Mouse (Mus musculus): Measurements from ENCODE around the gene Zbtb38.
"Not testable (repeated sequence)": the region's sequence is repeated elsewhere in the genome, so short reads cannot be mapped to it uniquely, and the experiment has no call there.

Gene Zbtb38

DNA sequence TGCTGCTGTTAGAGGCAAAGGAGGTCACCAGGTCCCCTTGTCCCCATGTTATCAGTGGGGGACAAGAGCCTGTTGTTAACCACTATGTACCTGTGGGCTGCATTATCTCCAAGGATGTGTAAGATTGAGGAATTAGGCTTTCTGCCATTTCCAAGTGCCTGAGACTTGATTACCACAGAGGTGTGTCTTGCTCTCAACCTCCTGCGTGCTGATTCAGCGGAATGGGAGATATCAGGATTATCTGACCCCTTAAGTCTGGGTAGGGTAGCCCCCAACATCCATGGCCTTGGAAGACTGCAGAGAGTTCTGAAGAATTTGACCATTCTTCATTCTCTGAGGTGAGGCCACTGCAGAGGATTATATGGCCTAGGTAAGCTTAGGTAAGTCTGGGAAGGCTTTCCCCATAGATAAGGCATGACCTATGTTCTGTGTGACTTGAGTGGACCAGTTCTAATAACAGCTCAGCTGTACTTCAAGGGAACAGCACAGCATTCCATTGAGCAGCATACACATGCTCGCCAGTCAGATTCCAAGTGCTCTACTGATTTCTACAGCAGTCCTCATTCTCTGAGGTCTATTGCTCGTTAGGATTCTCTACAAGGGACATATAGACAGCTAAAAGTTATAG is 68.4 kb downstream of the Zbtb38 start:
- no peak for DNase-seq

DNA sequence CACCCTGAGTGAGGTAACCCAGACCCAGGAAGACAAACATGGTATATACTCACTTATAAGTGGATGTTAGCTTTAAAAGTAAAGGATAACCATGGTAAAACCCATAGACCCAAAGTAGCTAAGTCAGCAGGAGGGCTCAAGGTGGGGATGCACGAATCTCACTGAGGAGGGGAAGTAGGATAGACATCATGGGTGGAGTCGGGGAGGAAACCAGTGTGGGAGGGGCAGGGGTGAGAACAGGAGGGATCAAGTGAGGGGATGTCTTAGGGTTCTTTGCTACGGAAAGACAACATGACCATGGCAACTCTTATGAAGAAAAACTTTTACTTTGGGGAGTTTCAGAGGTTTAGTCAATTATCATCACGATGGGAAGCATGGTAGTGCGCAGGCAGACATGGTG is 74.0 kb downstream of the Zbtb38 start:
- DNase-seq = no peak

DNA sequence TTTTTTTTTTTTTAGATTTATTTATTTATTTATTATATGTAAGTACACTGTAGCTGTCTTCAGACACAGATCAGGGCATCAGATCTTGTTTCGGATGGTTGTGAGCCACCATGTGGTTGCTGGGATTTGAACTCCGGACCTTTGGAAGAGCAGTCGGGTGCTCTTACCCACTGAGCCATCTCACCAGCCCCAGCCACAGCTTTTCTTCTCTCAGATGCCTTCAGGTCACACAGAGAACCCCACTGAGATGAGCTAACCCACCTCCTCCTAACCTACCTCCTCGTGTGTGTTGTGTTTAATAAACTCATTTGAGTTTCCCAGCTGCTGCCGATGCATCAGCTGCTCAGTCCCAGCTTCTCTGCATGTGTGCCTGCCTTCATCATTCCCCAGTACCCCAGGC is 74.9 kb downstream of the Zbtb38 start:
- not testable (repeated sequence) for DNase-seq

DNA sequence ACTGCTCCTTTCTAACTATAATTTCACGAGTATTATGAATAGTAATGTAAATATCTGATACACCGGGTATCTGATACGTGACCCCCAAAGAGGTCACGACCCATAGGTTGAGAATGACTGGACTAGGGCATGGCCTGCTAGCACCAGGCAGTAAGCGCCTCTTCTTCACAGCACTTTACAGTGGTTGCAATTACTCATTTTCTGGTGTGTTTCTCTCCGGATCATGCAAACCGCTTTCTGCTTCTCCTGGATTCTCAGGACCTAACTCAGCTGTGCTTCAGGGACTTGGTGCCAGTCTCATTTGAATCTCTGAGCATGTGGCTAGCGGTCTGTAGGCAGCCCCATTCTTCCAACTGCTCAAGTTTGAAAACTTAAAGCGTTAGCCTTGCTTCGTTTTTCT is 76.0 kb downstream of the Zbtb38 start:
- no peak for DNase-seq

DNA sequence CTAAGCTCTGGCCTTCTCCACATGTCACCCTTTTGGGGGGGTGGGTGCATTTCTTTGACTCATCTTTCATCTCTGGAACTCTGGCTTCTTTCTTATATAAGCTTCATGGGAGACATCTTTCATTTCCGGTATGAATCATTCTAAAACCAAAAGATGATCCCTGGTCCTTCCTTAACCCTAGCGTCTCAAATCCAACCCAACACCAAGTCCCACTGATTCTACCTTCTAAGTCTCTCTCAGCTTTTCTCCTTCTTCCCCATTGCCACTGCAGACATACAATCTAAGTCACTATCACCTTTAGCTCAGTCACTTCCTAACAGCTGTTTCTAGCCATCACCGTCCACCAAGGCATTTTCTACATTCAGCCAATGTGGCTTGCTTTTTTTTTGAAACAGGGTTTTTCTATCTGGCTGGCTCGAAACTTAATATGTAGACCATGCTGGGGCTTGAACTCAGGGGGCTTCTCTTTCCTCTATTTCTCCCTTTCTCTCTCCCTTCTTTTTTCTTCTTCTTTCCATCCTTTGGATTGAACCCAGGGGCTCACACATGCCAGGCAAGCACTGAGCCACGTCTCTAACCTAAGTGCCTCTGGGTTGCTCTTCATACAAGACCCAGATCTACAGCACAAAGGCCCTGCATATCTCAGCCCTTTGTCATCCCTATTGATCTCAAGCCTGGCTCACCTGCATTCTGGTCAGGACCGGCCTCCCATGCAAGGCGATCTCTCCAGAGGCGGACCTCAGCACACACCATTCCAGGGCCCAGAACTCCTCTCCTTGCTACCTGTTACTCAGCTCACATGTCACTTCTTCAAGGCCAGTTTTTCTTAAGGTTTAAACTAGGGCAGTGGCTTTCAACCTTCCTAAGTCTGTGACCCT is 76.6 kb downstream of the Zbtb38 start:
- no peak for DNase-seq

DNA sequence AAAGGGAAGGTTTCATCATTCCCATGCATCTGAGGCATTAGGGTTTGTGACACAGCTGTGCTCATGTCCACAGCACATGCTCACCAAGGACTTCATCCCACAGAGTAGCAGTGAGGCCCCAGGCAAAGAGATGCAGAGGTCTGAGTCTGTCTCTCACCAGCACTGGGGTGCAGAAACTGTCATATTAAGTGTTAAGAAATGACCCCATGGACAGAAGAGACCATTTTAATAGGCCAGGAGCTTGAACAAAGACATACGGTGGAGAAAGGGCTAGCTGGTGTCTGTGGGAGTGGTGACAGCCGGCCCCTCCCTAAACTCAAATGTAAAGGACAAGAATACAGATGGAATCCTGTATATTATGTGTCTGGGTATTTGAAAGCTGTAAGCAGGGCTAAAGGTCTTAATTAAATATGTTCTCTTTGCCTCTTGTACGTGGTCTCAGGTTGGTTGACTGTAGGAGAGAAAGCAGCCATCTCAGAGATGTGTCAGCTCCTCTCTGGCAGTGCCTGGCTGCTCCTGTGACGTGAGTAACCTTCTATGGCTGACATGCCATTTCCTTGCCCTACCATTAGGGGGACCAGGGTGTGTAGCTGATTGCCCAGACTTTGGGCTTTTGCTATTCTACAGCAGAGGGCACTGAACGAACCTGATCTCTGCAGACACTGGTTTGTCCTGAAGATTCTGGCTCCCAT is 77.4 kb downstream of the Zbtb38 start:
- DNase-seq = peak; percentile 45 to 51

DNA sequence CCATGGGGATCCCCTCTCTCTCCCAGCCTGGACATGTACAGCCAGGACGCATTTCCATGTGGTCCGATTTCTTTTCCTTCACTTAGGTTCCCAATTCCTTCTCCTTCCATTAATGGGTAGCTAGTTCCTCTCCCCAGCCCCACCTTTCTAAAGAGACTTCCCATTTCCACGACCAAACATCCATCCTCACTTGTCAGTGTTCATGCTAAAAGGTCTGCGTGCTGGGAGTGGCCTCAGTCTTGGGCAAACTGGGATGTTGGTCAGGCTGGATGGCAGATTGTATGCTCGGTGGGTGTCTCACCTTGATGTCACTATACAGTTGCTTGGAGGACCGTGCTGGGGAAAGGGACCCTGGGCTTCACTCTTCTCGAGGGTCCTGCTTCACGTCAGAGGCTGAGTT is 78.3 kb downstream of the Zbtb38 start:
- no peak for DNase-seq

DNA sequence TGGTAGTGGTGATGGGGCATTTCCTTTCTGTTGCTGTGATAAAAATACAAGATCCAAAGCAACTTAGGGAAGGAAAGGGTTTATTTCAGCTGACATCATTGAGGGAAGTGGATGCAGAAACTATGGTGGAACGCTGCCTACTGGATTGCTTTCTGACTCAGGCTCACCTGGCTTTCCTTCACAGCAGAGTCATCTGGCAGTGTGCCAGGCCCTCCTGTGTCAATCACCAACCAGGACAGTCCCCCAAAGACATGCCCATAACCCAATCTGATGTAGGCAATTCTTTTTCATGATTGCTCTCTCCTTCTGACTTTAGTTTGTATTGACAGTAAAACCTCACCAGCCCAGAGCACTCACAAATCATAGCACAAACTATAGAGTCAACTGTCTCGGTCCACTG is 80.2 kb downstream of the Zbtb38 start:
- no peak for DNase-seq

DNA sequence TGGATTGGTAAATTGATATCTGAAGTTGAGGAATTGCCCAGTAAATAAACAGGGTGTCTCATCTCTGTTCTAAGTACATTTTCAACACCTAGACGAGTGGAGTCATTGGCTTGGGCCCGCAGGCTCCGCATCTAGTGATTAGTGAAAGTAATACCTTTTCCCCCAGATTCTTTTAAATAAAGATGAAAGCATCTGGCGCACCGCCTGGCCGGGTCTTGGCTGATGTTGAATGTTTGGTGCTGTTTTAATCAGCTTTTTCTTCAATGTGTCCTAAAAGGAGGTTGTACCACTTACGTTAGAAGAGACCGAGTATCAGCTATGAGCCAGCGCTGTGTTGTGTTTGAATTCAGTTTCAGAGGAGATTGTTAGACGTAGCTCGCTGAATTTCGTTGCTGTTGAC is 81.4 kb downstream of the Zbtb38 start:
- DNase-seq = no peak

DNA sequence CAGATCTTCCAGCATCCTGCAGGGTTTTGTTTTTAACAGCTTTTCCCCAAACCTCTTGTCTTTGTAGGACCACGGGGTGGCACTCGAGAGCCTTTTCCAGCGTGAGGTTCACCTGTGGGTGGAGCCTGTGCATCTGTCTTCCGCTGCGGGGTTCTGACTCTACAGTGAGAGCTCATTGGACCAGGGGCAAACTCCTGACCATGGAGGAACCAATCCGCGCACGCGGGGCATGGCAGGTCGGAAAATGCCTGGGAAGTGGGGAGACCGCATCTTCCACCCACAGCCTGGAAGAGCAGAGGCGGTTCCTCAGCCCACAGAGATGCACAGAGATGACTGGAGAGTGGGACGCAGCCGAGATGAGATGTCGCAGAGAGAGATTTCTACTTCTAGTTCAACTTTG is 82.8 kb downstream of the Zbtb38 start:
- DNase-seq = peak; percentile 97 to 98

DNA sequence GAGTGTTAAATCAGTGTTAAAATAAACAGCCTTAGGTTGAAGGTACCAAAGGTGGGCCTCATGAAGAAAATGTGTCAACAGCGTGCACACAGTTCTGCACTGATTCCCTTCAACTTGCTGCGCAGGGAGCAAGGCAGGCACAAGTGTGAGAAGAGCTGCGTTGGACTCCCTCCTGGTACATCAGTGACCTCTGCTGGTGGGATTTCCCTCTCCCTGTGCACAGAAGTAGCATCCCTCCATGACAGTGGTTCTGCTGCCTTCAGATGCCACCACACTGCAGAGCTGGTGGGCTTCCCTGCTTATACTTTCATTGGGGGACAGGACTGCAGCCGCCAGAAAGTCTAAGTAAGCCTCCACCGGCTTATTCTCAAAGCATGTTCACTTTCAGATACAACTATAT is 84.0 kb downstream of the Zbtb38 start:
- DNase-seq = peak; percentile 75

DNA sequence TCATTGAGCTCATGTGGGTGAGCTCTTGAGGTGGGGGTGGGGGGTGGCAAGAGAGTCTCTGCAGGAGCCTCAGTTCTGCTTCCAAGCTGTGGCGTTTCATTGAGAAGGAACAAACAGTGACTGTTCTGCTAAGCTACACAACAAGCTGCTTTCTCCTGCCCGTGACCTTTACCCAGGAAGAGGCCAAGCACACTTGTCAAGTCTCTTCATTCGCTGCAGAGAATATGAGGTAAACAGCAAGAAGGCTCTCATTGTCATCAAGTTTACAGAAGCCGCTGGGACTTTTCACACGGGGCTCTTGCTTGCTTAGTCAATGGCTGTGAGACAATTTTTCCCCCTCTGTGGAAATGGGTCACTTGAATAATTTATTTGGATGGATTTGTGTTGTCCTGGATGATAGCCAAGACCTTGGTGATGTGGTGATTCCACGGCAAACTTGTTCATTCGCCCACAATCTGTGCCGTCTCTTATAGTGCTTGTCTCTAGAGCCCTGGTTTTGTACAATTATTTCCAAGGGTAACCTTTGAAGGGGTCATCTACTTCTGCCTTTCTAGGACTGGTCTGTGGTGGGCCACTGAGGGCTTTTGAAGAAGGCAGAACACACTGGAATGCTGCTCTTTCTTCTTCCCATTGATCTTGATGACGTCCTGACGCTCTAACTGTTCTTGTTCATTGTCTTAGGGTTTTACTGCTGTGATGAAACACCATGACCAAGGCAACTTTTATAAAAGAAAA is 92.0 kb downstream of the Zbtb38 start:
- no peak for DNase-seq

DNA sequence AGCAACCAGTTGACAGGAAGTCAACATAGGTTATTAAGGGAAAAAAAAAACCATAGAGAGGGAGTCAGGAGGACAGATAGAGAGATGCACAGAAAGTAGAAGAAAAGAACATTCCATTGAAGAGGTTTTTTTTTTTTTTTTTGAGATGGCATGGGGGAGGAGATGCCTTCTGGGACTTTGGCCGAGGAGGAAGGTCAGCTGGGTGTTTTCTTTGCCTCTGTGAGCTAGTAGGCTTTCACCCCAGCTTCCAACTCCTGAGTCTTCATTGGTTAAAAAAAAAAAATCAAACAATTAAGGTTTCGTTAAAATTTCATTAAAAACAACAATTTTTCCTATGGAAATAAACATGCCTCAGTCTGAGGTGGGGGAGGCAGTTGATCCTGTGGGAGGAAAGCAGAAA is 92.8 kb downstream of the Zbtb38 start:
- no peak for DNase-seq

DNA sequence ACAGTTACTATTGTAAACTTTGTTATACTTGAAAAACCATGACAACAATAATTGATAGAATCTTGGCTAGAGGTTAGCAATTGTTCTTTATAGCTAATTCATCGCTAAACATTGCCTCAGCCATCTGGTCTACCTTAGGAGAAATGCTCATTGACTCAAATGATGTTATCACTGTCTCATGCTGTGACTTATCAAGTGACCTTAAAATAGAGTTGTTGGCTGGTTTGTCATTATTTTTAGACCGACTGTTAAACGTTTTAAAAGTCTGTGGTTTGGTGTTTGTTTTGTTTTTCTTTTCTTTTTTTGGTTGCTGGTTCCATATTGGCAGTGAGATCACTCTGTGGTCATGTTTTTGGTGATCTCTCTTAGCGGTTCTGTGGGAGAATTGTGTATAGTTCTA is 99.1 kb downstream of the Zbtb38 start:
- no peak for DNase-seq

DNA sequence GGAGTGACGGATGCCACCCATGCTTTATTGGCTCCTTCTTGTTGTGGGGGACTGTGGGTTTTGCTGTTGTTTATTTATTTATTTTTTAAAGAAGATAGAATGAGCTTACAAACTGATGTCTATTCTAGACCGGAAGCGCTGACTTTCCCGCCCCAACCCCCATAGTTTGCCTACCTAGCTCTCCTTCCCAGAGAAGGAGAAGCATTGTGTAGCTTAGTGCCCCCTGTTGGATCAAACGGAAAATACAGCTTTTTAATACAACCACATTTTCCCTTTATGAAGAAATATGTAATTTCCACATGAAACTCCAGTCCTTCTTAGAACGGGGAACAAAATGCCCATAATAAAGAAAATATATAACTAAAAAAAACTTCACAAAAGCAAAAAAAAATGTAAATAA is 99.9 kb downstream of the Zbtb38 start:
- DNase-seq = no peak

DNA sequence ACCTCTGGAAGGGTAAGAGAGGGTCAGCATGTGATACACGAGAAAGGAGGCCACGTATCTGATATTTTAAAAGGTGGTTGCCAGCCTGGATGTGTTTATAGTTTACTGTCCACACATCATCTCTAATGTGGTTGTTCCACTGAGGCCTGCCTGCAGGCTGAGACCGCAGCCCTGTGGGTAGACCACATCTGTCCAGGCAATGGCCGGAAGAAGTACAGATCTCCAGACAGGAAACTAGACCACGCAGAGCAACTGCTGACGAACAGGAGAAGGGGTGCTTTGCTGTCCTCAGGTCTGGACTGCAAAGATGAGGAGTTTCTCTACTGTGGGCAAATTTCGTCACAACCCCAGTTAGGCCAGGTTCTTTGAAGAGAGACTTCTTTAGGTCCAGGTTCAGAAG is 101.8 kb downstream of the Zbtb38 start:
- no peak for DNase-seq

DNA sequence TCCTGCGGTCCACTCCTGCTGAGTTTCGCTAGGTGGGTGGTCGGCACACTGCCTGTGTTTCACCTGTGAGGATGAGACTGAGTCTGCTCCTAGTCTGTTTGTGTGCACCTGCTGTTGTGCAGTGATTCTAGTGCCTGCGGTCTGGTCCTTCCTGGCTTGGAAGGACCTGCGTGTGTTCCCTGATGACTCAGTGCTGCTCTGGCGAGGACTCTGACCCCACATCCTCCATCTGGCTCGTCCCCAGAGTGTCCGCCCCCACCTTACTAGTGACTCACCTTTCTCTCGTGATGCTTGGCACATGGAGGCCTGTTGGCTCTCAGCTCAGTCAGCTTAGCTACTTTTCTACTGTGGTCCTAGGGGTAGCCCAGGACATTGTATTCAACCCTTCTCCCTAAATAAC is 102.7 kb downstream of the Zbtb38 start:
- DNase-seq = peak; percentile 80 to 81

DNA sequence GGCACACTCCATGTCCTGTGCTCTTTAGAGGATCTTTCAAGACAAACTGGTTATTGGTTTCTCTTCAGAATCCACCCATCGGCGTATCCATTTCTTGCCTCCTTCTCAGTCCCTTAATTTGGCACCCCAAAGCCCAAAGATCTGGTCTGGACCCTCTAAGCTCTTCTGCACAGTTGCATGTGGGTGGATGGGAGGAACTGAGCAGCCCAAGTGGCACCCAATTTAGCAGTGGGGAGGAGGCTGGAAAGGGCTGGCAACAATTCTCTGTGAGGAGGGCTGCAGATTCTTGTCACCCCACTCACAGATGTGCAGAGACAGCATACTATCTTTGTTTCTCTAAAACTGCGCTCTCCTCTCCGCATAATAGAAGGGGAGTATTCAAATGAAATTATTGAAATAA is 103.3 kb downstream of the Zbtb38 start:
- DNase-seq = no peak

DNA sequence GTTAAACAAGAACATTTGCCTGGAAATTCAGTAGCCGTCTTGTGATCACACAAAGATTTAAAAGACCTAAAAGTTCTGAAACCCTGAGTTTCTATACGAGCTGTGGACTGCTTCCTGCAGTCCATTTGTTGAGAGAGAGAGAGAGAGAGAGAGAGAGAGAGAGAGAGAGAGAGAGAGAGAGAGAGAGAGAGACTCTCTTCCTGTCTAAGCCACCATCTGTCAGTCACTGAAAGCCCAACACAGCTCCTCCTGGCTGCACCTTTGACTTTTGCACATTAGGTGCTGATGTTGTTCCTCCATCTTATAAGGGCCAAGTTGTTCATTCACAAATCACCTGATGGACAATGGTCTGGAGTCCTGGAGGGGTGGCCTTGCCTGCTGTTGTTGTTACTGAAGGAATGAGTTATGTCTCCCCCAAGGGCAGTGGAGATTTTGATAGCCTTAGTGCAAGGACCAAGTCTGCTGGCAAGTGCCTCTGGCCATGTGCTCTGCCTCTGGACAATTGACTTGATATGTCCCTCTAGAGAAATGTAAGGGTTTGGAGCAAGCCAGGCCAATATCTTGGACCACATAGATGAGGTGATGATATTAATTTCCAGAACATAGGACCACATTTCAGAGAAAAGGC is 105.8 kb downstream of the Zbtb38 start:
- no peak for DNase-seq

DNA sequence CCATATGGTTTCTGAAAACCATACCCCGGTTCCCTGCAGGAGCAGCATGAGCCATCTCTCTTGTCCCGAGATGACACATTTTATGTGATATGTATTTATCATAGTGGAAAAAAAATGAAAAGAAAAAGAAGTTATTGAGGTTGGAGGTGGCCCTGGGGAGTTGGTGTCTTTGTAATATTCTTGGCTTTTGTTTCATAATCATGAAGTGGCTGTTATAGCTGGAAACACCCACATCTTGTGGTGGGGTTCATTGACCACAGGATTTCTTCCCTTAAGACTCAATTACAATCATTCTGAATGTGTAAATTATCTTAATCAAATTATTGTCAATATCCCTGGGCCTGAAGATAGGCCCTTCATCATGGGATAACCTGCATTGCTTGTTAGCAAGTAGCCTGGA is 107.8 kb downstream of the Zbtb38 start:
- DNase-seq = no peak

DNA sequence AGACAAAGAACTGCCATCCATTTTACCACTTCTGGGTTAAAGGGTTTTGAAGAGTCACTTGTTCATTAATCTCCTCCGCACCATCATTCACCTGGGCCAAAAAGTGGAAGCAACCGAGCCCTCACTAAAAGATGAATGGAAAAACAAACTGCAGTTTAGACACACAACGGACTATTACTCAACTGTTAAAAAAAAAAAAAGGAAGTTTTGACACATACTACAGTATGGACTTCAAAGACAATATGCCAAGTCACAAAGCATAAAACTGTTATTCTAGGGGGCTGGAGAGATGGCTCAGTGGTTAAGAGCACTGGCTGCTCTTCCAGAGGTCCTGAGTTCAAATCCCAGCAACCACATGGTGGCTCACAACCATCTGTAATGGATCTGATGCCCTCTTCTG is 108.6 kb downstream of the Zbtb38 start:
- DNase-seq = not testable (repeated sequence)

DNA sequence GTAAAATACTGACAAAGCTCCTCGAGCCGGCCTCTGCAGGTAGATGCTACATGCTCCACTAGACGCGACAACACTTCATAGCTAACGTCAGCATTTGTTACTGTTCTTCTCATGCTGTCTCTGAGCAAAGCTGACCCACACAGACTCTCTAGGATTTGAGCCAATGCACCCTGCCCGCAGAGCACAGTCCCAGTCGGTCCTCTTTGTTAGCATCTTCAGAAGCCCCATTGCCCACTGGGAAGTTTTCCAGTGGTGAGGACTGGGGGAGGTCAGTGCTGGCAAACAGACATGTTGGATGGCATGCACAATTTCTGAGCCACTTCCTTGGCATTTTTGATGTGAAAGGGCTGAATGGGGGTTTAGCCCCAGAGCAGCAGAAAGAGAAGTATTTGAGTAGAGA is 113.2 kb downstream of the Zbtb38 start:
- DNase-seq = no peak

DNA sequence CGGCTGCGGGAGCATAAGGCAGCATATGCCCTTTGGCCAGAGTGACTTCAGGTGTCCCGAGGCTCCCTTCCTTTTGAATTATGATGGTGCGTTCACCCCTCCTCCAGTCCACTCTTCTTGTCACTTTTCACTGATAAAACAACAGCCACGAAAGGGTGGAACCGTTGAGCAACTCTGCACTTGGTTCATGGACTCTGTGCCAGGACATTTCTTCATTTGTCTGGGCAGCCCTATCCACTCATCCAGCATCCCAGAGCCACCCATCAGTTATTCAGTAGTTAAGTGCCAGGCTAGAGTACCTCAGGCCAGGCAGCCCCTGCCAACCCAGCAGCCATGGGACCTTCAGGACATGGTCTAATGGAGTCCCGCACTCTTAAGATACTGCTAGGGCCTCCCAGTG is 114.1 kb downstream of the Zbtb38 start:
- no peak for DNase-seq

Data from cerebellum, postnatal 36 days (tissue).